Mouse (Mus musculus): Measurements from ENCODE around the gene Ifi207.
"Not testable (repeated sequence)": the region's sequence is repeated elsewhere in the genome, so short reads cannot be mapped to it uniquely, and the experiment has no call there.

GRCm38 (mm10) chr1:173773457-173773856, 31.9 kb upstream of the Ifi207 start:
- TF ChIP-seq POLR2A (IDR thresholded peaks at IDR 0.05; ENCODE audit: borderline replicate concordance, control insufficient read depth, low read depth, low read length); CTCF (IDR thresholded peaks at IDR 0.05; ENCODE audit: control insufficient read depth, insufficient read depth, low read length): not testable (repeated sequence)

Measured in bone marrow, adult 2 months (tissue).